Mouse (Mus musculus): ENCODE results near the gene Hes2.

- no peak for TF ChIP-seq POLR2A (IDR thresholded peaks at IDR 0.05; ENCODE audit: extremely low read depth, insufficient read depth, low read length)
- peak; percentile 37 for TF ChIP-seq CTCF (IDR thresholded peaks at IDR 0.05; ENCODE audit: extremely low read depth, insufficient read depth, low read length)
Measured at GRCm38 (mm10) chr4:152119396-152120292, 39.0 kb upstream of the Hes2 start.
